Comparison of ENCODE assay signal across 20 mouse cellular contexts in genomic region chr1:94235426-94235825, GRCm38 (mm10).
"Had no signal": no experiment of that assay in that cellular context is flagged by ENCODE, and none has a peak within 500 bp of the region (broad histone marks: within the 10 kb centered on the region; RNA-seq: fewer than 3 reads in every experiment).

No protein-coding gene starts in this region.

- ATAC-seq: intestine, embryonic 16.5 days; liver, postnatal 0 days; lung, postnatal 0 days; midbrain, embryonic 13.5 days; midbrain, embryonic 16.5 days had no signal

- H3K4me2 ChIP-seq: limb, embryonic 15.5 days; liver, embryonic 11.5 days; midbrain, embryonic 13.5 days; neural tube, embryonic 13.5 days; stomach, embryonic 15.5 days had no signal

- DNase-seq: kidney, adult 18-20 months; kidney, postnatal 36 days; liver, postnatal 0 days; lung, postnatal 36 days; retina, postnatal 1 day; right cerebral cortex, postnatal 25 days; spleen, adult 18-20 months; thymus, postnatal 25 days had no signal

- H3K4me1 ChIP-seq: limb, embryonic 15.5 days; megakaryocyte, embryonic 14.5 days; midbrain, embryonic 10.5 days; midbrain, embryonic 13.5 days; neural tube, embryonic 13.5 days; stomach, embryonic 15.5 days had no signal

- H3K9ac ChIP-seq: limb, embryonic 15.5 days; liver, embryonic 14.5 days; liver, postnatal 0 days; midbrain, embryonic 13.5 days; neural tube, embryonic 13.5 days; stomach, embryonic 15.5 days had no signal

- H3K27ac ChIP-seq: limb, embryonic 15.5 days; liver, embryonic 14.5 days; midbrain, embryonic 10.5 days; midbrain, embryonic 13.5 days; neural tube, embryonic 13.5 days; stomach, embryonic 15.5 days had no signal

- H3K27me3 ChIP-seq: limb, embryonic 15.5 days; megakaryocyte, embryonic 14.5 days; midbrain, embryonic 13.5 days; neural tube, embryonic 13.5 days; stomach, embryonic 15.5 days had no signal

- H3K9me3 ChIP-seq: limb, embryonic 15.5 days; megakaryocyte, embryonic 14.5 days; midbrain, embryonic 10.5 days; midbrain, embryonic 13.5 days; neural tube, embryonic 13.5 days; stomach, embryonic 15.5 days had no signal

- H3K36me3 ChIP-seq: limb, embryonic 15.5 days; midbrain, embryonic 10.5 days; midbrain, embryonic 13.5 days; neural tube, embryonic 13.5 days; stomach, embryonic 15.5 days had no signal

- H3K4me3 ChIP-seq: limb, embryonic 15.5 days; megakaryocyte, embryonic 14.5 days; midbrain, embryonic 10.5 days; midbrain, embryonic 13.5 days; myocyte; neural tube, embryonic 13.5 days; stomach, embryonic 15.5 days had no signal
